Mouse (Mus musculus): ENCODE measurements around the gene Hist2h2aa1. TPM values are rescaled to one million over a fixed set of nuclear protein-coding genes. Genes with fewer than 3 reads are reported as not detected.
"Not testable (repeated sequence)": the region's sequence is repeated elsewhere in the genome, so short reads cannot be mapped to it uniquely, and the experiment has no call there.

The Hist2h2aa1 gene
- total RNA-seq, 2 experiments from 2014 or later: 19.2 TPM; not detected in 1

- intact Hi-C loops (cut with DNase I): loop anchor here (2.0 to 5.0 kb wide), 2 partner anchors 43 to 152 kb away; partner anchors contain the start of gene Hist2h4
- TF ChIP-seq CTCF (IDR thresholded peaks at IDR 0.05): no peak
- DNase-seq (ENCODE audit: extremely low spot score in 1 of 2, low spot score in 2 of 2): peak; percentile 75 to 76
- H3K4me3 ChIP-seq: peak within 1 kb of the TSS; percentile 77
- H3K27ac ChIP-seq: peak within 1 kb of the TSS; percentile 98
These were observed 25.6 kb upstream of the Hist2h2aa1 start, which contains the start of the genes Bola1 and Hist2h2ab for GRCm38 (mm10) chr3:96219661-96220130. Bola1 (minus strand) TSS chr3:96219709. Hist2h2ab (plus strand) TSS chr3:96219865.

- not testable (repeated sequence) for DNase-seq (ENCODE audit: extremely low spot score in 1 of 2, low spot score in 2 of 2)
- H3K27ac ChIP-seq: peak overlapping the region; percentile 98
- intact Hi-C loops (cut with DNase I): loop anchor here (2.0 kb wide), 1 partner anchor 43 kb away; the partner anchor contains the start of gene Hist2h4
- peak overlapping the region; percentile 77 for H3K4me3 ChIP-seq
These were observed 25.0 kb upstream of the Hist2h2aa1 start for GRCm38 (mm10) chr3:96220131-96220764.

DNA sequence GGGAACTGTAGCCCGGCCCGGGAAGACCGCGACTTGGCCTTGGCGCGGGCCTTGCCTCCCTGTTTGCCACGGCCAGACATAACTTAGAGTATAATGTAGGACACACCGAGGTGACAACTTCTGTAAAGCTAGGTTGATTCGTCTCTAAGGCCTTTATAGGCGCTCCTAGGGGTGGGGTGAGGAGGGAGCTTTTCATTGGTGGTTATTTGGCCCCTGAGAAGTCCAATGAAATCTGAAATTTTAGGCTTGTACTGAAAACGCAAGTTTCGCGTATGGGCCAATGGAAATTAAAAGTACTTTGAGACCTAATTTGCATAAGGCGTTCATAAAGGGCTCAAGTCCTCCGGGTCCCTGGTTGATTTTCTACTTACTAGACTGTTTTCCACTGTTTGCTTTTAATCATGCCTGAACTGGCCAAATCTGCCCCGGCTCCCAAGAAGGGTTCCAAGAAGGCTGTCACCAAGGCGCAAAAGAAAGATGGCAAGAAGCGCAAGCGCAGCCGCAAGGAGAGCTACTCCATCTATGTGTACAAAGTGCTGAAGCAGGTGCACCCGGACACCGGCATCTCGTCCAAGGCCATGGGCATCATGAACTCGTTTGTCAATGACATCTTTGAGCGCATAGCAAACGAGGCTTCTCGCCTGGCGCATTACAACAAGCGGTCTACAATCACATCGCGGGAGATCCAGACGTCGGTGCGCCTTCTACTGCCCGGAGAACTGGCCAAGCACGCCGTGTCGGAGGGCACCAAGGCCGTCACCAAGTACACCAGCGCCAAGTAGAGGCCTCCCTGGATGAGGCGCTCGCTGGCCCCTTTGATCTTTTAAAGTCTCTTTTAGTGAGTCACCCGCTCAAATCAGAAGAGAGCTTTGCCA, 24.3 kb upstream of the Hist2h2aa1 start, which contains the start of the genes Hist2h2ac and Hist2h2be:
Hist2h2ac (minus strand) TSS at position 116 of the 875 bp plus-strand sequence.
Hist2h2be (plus strand) TSS at position 355 of the 875 bp plus-strand sequence.
- TF ChIP-seq CTCF (IDR thresholded peaks at IDR 0.05): peak; percentile 7; the same call in 1 of the 2 replicates
- intact Hi-C loops (cut with DNase I): loop anchor here (2.0 kb wide), 1 partner anchor 42 kb away; the partner anchor contains the start of gene Hist2h4
- peak; percentile 78 to 84 for DNase-seq (ENCODE audit: extremely low spot score in 1 of 2, low spot score in 2 of 2)
- H3K27ac ChIP-seq: peak within 1 kb of the TSS; percentile 98
- H3K4me3 ChIP-seq: peak within 1 kb of the TSS; percentile 77

GRCm38 (mm10) chr3:96221640-96222038, 23.7 kb upstream of the Hist2h2aa1 start:
- intact Hi-C loops (cut with DNase I): loop anchor here (2.0 kb wide), 2 partner anchors 15 to 41 kb away; partner anchors contain the start of gene Hist2h4

GRCm38 (mm10) chr3:96222774-96223173, 22.5 kb upstream of the Hist2h2aa1 start:
- intact Hi-C loops (cut with DNase I): loop anchor here (2.0 kb wide), 1 partner anchor 14 kb away; no protein-coding TSS in a partner anchor
- no peak overlapping the region; the same call in 1 of the 2 replicates for H3K27ac ChIP-seq
- H3K4me3 ChIP-seq: no peak overlapping the region
- no peak for DNase-seq (ENCODE audit: extremely low spot score in 1 of 2, low spot score in 2 of 2)
- TF ChIP-seq CTCF (IDR thresholded peaks at IDR 0.05): no peak

More at GRCm38 (mm10) chr3:96221640-96222038, 23.7 kb upstream of the Hist2h2aa1 start:
- peak overlapping the region; percentile 77 for H3K4me3 ChIP-seq
- peak overlapping the region; percentile 98 for H3K27ac ChIP-seq
- DNase-seq (ENCODE audit: extremely low spot score in 1 of 2, low spot score in 2 of 2): no peak
- TF ChIP-seq CTCF (IDR thresholded peaks at IDR 0.05): no peak

DNA sequence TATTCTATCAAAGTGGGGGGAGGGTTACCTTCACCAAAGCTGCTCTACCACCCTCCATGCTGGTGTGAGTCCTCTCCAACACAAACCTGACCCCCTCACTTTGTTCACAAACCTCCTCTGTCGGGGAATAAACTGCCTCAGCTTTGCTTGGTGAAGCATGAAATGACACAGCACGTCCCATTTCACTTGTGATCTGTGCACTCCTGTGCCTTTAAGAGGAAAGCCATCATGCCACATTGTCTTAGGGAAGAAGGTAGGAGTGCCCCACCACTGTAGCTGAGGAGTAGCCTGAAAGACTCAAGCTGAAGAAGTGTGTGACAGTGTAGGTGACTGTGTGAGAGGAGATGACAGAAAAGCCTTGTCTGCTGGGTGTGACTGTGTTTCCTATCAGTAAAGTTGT, 19.9 kb upstream of the Hist2h2aa1 start:
- no peak overlapping the region for H3K27ac ChIP-seq
- no peak overlapping the region for H3K4me3 ChIP-seq
- no peak for TF ChIP-seq CTCF (IDR thresholded peaks at IDR 0.05)
- DNase-seq (ENCODE audit: extremely low spot score in 1 of 2, low spot score in 2 of 2): no peak
- intact Hi-C loops (cut with DNase I): loop anchor here (5.0 kb wide), 1 partner anchor 953 kb away; no protein-coding TSS in a partner anchor

- DNase-seq (ENCODE audit: extremely low spot score in 1 of 2, low spot score in 2 of 2): no peak
- no peak overlapping the region for H3K4me3 ChIP-seq
- intact Hi-C loops (cut with DNase I): loop anchor here (5.0 kb wide), 1 partner anchor 955 kb away; no protein-coding TSS in a partner anchor
- H3K27ac ChIP-seq: no peak overlapping the region
- no peak for TF ChIP-seq CTCF (IDR thresholded peaks at IDR 0.05)
These were observed 18.3 kb upstream of the Hist2h2aa1 start for GRCm38 (mm10) chr3:96226695-96227648.

GRCm38 (mm10) chr3:96228828-96229227, 16.5 kb upstream of the Hist2h2aa1 start:
- intact Hi-C loops (cut with DNase I): loop anchor here (5.0 kb wide), 1 partner anchor 957 kb away; no protein-coding TSS in a partner anchor
- no peak overlapping the region for H3K4me3 ChIP-seq
- H3K27ac ChIP-seq: no peak overlapping the region
- TF ChIP-seq CTCF (IDR thresholded peaks at IDR 0.05): no peak
- DNase-seq (ENCODE audit: extremely low spot score in 1 of 2, low spot score in 2 of 2): no peak

DNA sequence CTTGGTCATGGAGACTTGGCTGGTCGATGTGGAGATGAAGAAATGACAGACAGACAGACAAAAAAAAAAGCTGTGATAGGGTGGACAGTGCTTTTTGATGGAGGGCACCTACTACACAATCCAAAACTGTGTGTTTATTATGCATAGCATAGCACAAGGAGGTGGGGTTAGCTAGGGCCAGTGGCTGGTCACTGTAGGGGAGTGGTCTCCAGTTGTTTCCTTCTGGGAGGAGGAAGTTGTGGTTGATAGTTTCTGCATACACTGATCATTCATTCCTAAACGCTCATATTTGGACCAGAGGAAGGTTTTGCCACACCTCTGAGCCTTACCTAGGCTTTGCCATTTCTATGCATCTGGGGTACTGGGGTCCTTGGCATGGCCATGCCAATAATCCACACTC, 14.9 kb upstream of the Hist2h2aa1 start:
- no peak for TF ChIP-seq CTCF (IDR thresholded peaks at IDR 0.05)
- DNase-seq (ENCODE audit: extremely low spot score in 1 of 2, low spot score in 2 of 2): no peak
- intact Hi-C loops (cut with DNase I): no loop called here
- H3K4me3 ChIP-seq: no peak overlapping the region
- H3K27ac ChIP-seq: no peak overlapping the region

All from left cerebral cortex, adult 2 months (tissue).